ENCODE assay signal across 11 mouse cellular contexts in genomic region chr11:97956905-97957560, GRCm38 (mm10). TPM values are rescaled to one million over a fixed set of nuclear protein-coding genes. Genes with fewer than 3 reads are reported as not detected.
DNase-seq lines count a peak whose midpoint lies in the region; ATAC-seq and TF ChIP-seq lines count a peak whose summit lies in the region.
"Had no signal": no experiment of that assay in that cellular context is flagged by ENCODE, and none has a peak within 500 bp of the region (broad histone marks: within the 10 kb centered on the region; RNA-seq: fewer than 3 reads in every experiment).

No protein-coding gene starts in this region.

- no peak for TF ChIP-seq EP300 in stomach, postnatal 0 days (optimal IDR thresholded peaks at IDR 0.05)

- peaks cover 14% of the 10 kb centered on the region; the same call in 1 of the 2 replicates for H3K4me1 ChIP-seq in midbrain, postnatal 0 days (ENCODE audit: insufficient read depth, low read length)
- peaks cover 34% of the 10 kb centered on the region for H3K4me1 ChIP-seq in midbrain, embryonic 10.5 days
- no peaks in the 10 kb centered on the region for H3K4me1 ChIP-seq in stomach, postnatal 0 days (replicated peaks; ENCODE audit: control insufficient read depth, insufficient read depth)
- peaks cover 24% of the 10 kb centered on the region for H3K4me1 ChIP-seq in forebrain, embryonic 13.5 days

- no peaks in the 10 kb centered on the region for H3K9me3 ChIP-seq in midbrain, postnatal 0 days (ENCODE audit: low read length)
- no peaks in the 10 kb centered on the region for H3K9me3 ChIP-seq in midbrain, embryonic 10.5 days (replicated peaks)
- H3K9me3 ChIP-seq in stomach, postnatal 0 days (ENCODE audit: control insufficient read depth, low read length) = no peaks in the 10 kb centered on the region
- H3K9me3 ChIP-seq in forebrain, embryonic 13.5 days (replicated peaks) = no peaks in the 10 kb centered on the region
- H3K9me3 ChIP-seq: G1E had no signal

- no peak for TF ChIP-seq CTCF in midbrain, postnatal 0 days (IDR thresholded peaks at IDR 0.05)
- TF ChIP-seq CTCF in stomach, postnatal 0 days (IDR thresholded peaks at IDR 0.05; ENCODE audit: low read depth) = no peak

- no peak overlapping the region for H3K9ac ChIP-seq in midbrain, postnatal 0 days (replicated peaks; ENCODE audit: low read length, poor library complexity, severe bottlenecking)
- H3K9ac ChIP-seq in stomach, postnatal 0 days (ENCODE audit: low read length) = 0 out of 2 replicates have a peak overlapping the region, but pooled peaks have one; percentile 2
- no peak overlapping the region for H3K9ac ChIP-seq in forebrain, embryonic 13.5 days
- H3K9ac ChIP-seq: lung, embryonic 14.5 days had no signal

- no peak overlapping the region for H3K4me3 ChIP-seq in midbrain, postnatal 0 days (ENCODE audit: low read depth, low read length)
- H3K4me3 ChIP-seq in midbrain, embryonic 10.5 days = no peak overlapping the region
- H3K4me3 ChIP-seq in stomach, postnatal 0 days (ENCODE audit: low read depth, low read length) = no peak overlapping the region
- H3K4me3 ChIP-seq in forebrain, embryonic 13.5 days = no peak overlapping the region

- H3K4me2 ChIP-seq in midbrain, postnatal 0 days (ENCODE audit: low read depth, low read length, poor library complexity, severe bottlenecking) = no peak overlapping the region
- no peak overlapping the region for H3K4me2 ChIP-seq in stomach, postnatal 0 days (replicated peaks; ENCODE audit: low read depth)
- H3K4me2 ChIP-seq in forebrain, embryonic 13.5 days = no peak overlapping the region
- H3K4me2 ChIP-seq: lung, embryonic 14.5 days had no signal

- H3K36me3 ChIP-seq in midbrain, postnatal 0 days (ENCODE audit: insufficient read depth, low read length) = no peaks in the 10 kb centered on the region
- H3K36me3 ChIP-seq in midbrain, embryonic 10.5 days = no peaks in the 10 kb centered on the region
- no peaks in the 10 kb centered on the region for H3K36me3 ChIP-seq in stomach, postnatal 0 days (ENCODE audit: control insufficient read depth, insufficient read depth, low read length)
- H3K36me3 ChIP-seq in forebrain, embryonic 13.5 days (ENCODE audit: poor library complexity, severe bottlenecking) = no peaks in the 10 kb centered on the region

- ATAC-seq in midbrain, postnatal 0 days (ENCODE audit: low FRiP score) = no peak
- ATAC-seq in stomach, postnatal 0 days (ENCODE audit: low FRiP score, low TSS enrichment) = no peak
- ATAC-seq in forebrain, embryonic 13.5 days = no peak
- ATAC-seq: intestine, embryonic 16.5 days had no signal

- H3K27ac ChIP-seq in midbrain, postnatal 0 days (ENCODE audit: low read depth, low read length) = no peak overlapping the region
- H3K27ac ChIP-seq in midbrain, embryonic 10.5 days (replicated peaks) = no peak overlapping the region
- H3K27ac ChIP-seq in stomach, postnatal 0 days (replicated peaks) = no peak overlapping the region
- H3K27ac ChIP-seq in forebrain, embryonic 13.5 days = no peak overlapping the region

- no peaks in the 10 kb centered on the region for H3K27me3 ChIP-seq in midbrain, postnatal 0 days (ENCODE audit: insufficient read depth, low read length)
- no peaks in the 10 kb centered on the region for H3K27me3 ChIP-seq in midbrain, embryonic 10.5 days (ENCODE audit: low read depth, poor library complexity, severe bottlenecking)
- H3K27me3 ChIP-seq in stomach, postnatal 0 days (ENCODE audit: control insufficient read depth, insufficient read depth, low read length) = no peaks in the 10 kb centered on the region
- H3K27me3 ChIP-seq in forebrain, embryonic 13.5 days = no peaks in the 10 kb centered on the region

- peak; percentile 56 for DNase-seq in midbrain, postnatal 0 days (ENCODE audit: low spot score)
- DNase-seq in midbrain, embryonic 10.5 days (ENCODE audit: low spot score) = no peak
- peak; percentile 78 to 88 for DNase-seq in cerebellum, postnatal 14 days
- DNase-seq in kidney, adult 8-10 months = peak; percentile 89
- no peak for DNase-seq in stomach, postnatal 0 days (ENCODE audit: low spot score)
- no peak for DNase-seq in lung, postnatal 10 days
- DNase-seq in gastrocnemius, adult 18-20 months (ENCODE audit: low spot score) = no peak
- DNase-seq: lung, embryonic 14.5 days had no signal

- WGBS in midbrain, postnatal 0 days = 52% methylated on average over 6 of the region's 6 CpGs
- 78% methylated on average over 6 of the region's 6 CpGs for WGBS in midbrain, embryonic 10.5 days
- WGBS in stomach, postnatal 0 days = 36% methylated on average over 6 of the region's 6 CpGs
- WGBS in forebrain, embryonic 13.5 days = 68% methylated on average over 6 of the region's 6 CpGs

RNA-seq across cellular contexts. Expression of gene Plxdc1, which starts 29.2 kb away (rescaled TPM):
- 2.4 and 3.1 TPM in 2 replicates for total RNA-seq in midbrain, postnatal 0 days (2014; rRNA removed)
- polyA plus RNA-seq in midbrain, postnatal 0 days (2015; fragmentation: Nextera tagmentation; extraction: Ambion mirVana) = 4.9 and 5.6 TPM in 2 replicates
- 0.06 and 0.16 TPM in 2 replicates for polyA plus RNA-seq in midbrain, embryonic 10.5 days (2016; fragmentation: Nextera tagmentation; extraction: Ambion mirVana)
- 0.40 and 0.45 TPM in 2 replicates for polyA plus RNA-seq in stomach, postnatal 0 days (2015; fragmentation: Nextera tagmentation; extraction: Ambion mirVana)
- total RNA-seq in gastrocnemius, adult 18-20 months (2021) = 1 to 10 TPM; 2.1 to 2.6 TPM
- 0.14 and 0.34 TPM in 2 replicates for polyA plus RNA-seq in forebrain, embryonic 13.5 days (2015; fragmentation: Nextera tagmentation; extraction: Ambion mirVana)

RNA-seq across cellular contexts. Expression of gene Arl5c, which starts 38.9 kb away (rescaled TPM):
- 1.1 and 2.9 TPM in 2 replicates for total RNA-seq in midbrain, postnatal 0 days (2014; rRNA removed)
- polyA plus RNA-seq in midbrain, postnatal 0 days (2015; fragmentation: Nextera tagmentation; extraction: Ambion mirVana) = 2.9 and 4.5 TPM in 2 replicates
- polyA plus RNA-seq in midbrain, embryonic 10.5 days (2016; fragmentation: Nextera tagmentation; extraction: Ambion mirVana) = 8.9 and 16.8 TPM in 2 replicates
- 7.5 and 9.8 TPM in 2 replicates for polyA plus RNA-seq in stomach, postnatal 0 days (2015; fragmentation: Nextera tagmentation; extraction: Ambion mirVana)
- under 1 TPM in 1 of 2 experiments, not detected in 1; 0.26 TPM for total RNA-seq in gastrocnemius, adult 18-20 months (2021)
- 8.4 and 11.0 TPM in 2 replicates for polyA plus RNA-seq in forebrain, embryonic 13.5 days (2015; fragmentation: Nextera tagmentation; extraction: Ambion mirVana)
- polyA plus RNA-seq: G1E had no signal

Comparison
In these comparisons a context has a peak if more than half of its experiments do, and no peak if none do; other contexts are left out.
1. DNase-seq: peak in midbrain, postnatal 0 days (single experiment), cerebellum, postnatal 14 days (2 of 2) and kidney, adult 8-10 months (2 of 2); none in midbrain, embryonic 10.5 days (single experiment), stomach, postnatal 0 days (single experiment), lung, postnatal 10 days (single experiment) and gastrocnemius, adult 18-20 months (single experiment).